Mouse (Mus musculus): ENCODE data around the gene Itgb5.

Gene Itgb5

DNA sequence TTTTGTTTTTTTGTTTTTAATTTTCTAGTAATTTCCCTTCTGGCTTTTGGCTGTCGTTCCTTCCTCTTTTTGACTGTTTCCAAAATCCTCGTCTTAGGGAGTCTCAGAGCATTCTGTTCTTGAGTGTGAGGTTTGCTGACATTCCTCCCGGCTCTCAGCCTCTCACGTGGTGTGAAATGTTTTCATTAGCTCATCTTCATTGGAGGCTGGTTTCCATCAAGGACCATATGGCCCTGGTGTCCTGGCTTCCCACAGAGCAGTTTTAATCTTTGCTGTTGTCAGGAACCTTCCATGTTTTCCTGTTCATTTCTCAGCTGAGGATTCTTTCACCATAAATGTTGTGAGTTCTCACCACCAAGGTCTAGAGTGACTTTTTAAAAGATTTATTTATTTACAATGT is 50.1 kb downstream of the Itgb5 start:
- no peak for DNase-seq

DNA sequence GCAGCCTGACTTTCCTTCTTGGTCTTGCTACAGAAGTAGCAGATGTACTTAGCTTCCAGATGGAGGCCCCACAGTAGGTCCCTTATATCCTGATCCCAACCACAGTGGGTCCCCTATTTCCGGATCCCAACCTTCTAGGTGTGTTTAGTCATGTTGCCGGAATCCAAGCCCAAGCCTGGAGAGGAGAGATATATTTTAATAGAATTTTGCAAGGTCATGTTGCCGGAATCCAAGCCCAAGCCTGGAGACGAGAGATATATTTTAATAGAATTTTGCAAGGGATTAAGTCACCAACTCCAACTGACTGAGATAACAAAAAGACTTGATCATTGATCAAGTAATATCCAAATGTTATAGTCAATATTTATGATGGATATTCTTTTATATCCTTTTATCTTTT is 51.3 kb downstream of the Itgb5 start:
- DNase-seq, result no peak

DNA sequence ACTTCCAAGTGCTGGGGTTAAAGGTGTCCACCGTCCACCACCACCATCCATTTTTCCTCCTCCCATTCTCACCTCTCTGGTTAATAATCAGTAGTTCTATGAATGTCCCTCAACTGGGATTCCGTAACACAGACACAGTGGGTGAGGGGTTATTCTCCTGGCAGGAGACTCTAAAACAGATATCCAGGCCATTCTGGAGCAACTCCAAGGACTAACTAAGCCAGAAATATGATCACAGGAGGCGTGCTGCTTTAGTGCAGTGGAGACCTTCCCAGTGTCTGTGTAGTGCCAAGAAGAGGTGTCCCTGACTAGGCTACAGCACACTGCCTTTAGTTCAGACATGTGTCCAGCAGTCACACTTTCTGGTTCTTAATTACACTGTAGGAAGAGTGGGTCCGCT is 53.1 kb downstream of the Itgb5 start:
- no peak for DNase-seq

DNA sequence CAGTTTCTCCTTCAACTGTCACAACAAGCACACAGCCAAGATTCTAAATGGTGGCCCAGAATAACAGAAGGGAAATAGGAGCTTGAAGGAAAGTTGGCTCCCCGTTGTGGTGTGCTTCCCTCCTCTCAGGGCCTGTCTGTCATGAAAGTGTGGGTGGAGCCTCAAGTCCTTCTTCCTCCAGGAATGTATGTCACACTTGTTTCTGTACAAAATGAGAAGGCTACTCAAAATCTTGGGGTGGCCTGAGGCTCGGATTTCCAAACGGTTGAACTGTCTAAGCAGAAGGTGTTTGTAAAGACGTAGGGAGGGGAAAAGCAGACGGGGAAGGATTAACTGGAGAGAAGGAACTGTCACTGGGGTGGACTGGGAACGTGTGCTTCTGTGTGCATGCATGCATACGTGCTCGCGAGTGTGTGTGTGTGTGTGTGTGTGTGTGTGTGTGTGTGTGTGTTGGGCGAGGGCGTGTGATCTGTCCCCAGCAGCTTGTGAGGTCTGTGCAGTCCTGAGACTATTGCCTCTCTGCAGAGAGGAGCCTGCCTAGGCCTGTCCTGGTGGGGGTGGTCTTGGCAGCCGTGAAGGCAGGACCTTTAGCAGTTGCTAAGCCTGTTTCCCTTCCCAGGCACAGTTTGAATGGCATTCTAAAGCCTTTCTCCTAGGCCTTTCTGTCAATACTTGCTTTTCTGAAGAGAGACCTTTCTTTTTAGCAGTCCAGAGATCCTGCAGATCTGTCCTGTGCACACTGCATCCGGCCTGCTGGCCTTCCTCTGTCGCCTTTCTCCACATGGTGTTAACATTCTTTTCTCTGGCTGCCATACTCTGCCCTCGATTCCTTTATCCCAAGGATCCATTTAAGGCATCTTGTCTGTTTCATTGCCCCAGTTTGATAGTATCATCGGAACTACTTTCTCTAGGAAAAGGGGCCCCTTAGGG is 53.8 kb downstream of the Itgb5 start:
- no peak for DNase-seq

DNA sequence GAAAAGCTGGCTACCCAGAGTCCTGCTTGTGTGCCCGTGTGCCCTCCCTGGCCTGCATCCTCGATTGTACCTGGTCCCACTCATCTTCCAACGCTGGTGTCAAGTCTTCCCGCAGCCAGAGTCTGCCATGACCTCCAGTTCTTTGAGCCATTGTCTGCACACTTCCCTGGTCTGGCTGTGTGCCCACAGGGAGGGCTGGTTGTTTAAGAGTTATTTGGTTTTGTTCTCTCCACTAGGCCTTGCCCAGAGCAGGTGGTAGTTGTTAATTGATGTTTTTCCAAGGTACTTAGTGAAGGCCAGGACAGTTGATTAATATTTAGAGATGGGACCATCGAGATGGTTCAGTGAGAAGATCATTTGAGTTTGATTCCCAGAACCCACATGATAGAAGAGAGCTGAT is 54.7 kb downstream of the Itgb5 start:
- DNase-seq, result no peak

GRCm38 (mm10) chr16:33885021-33885471 is 55.6 kb downstream of the Itgb5 start:
- DNase-seq, result peak; percentile 47

GRCm38 (mm10) chr16:33885671-33886328 is 56.3 kb downstream of the Itgb5 start:
- no peak for DNase-seq

DNA sequence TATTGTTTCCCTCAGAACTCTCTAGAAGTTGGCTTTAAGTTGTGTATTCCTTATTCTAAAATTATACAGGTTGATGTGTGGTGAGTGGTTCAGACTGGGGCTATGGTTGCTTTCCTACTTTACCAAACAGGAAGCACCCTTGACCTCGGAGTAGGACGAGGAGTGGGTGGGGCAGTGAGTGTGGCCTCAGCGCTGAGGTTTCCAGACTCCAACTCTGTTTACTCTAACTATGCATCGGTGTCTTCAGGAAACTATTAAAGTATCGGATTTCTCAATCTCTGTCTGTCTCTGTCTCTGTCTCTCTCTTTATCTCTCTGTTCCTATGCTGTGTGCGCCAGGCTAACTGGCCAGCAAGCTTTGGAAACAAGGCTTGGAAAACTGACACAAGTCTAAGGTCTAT is 57.2 kb downstream of the Itgb5 start:
- no peak for DNase-seq

DNA sequence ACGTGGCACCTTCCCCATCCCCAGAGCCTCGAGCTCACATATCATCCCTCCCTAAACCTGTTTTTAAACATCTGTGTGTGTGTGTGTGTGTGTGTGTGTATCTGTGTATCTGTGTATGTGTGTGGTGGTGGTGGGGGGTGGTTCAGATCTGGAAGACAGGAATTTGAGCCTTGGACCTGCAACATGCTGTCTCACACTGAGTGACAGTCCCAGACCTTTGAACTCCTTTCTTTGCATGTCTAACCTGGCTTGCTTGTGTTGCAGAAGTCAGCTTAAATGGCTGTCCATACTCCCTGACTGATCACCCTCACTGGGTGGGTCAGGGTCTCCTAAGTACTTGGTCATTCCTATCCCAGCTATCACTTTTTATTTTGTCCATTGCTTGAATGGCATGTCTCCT is 58.5 kb downstream of the Itgb5 start:
- DNase-seq, result no peak

DNA sequence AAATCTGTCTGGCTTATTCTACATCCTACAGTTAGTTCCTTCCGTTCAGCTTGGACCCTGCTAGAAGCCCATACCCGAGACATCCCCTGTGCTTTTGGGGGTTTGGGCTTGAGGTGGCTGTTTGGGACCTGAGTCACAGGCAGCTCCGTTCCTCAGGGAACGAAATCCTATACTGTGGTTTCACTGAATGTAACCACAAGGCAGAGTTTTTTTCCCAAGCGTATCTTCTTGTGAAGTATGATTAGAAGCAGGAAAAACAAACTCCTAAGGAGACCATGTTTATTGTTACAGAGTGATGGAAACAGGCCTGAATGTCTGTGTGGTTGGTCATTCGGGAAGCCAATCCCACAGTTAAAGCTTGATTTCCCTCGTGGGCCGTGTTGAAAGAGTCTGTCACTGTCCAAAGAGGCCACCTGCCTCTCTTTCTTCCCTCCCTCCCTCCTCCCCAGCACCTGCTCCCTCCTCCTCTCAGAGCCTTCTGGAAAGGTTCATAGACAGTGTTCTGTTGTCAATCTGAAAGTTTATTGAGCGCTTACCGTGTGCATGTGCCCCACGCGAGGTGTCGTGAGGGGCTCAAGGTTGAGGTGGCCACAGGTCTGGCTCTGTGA is 59.6 kb downstream of the Itgb5 start:
- DNase-seq, result no peak

DNA sequence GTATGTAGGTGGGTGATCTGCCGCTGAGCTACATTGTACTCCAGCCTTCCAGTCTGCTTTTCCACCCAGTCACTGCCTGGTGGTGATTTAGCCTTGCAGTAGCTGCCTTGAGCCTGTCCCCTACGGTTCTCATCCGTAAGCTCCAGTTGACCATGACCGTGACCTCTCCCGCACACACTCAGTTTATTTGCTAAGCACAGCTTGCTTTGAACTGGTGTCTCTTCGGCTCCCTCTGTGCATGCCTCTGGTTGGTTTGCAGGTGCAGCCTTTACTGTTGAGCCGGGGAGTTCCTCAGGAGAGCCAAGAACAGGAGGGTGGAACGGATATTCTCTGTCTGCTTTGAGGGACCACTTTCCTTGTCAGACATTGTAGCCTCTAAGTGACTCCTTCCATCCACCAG is 61.6 kb downstream of the Itgb5 start:
- peak; percentile 23 for DNase-seq

- DNase-seq, result no peak
These were observed 62.3 kb downstream of the Itgb5 start for GRCm38 (mm10) chr16:33891561-33892281.

GRCm38 (mm10) chr16:33892539-33892938 is 63.1 kb downstream of the Itgb5 start:
- DNase-seq, result no peak

GRCm38 (mm10) chr16:33893796-33894195 is 64.3 kb downstream of the Itgb5 start:
- no peak for DNase-seq

DNA sequence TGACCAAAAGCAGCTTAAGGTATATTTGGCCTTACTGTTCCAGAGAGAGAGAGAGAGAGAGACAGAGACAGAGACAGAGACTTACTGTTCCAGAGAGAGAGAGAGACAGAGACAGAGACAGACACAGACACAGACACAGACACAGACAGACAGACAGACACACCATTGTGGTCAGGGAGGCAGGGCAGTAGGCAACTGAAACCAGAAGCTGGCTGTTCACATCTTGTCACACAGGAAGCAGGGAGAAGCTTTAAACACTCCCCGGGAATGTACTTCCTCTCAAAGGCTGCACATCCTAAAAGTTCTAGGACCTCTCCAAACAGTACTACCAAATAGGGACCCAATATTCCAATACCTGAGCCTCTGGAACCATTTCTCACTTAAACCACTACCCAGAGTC is 65.0 kb downstream of the Itgb5 start:
- no peak for DNase-seq

DNA sequence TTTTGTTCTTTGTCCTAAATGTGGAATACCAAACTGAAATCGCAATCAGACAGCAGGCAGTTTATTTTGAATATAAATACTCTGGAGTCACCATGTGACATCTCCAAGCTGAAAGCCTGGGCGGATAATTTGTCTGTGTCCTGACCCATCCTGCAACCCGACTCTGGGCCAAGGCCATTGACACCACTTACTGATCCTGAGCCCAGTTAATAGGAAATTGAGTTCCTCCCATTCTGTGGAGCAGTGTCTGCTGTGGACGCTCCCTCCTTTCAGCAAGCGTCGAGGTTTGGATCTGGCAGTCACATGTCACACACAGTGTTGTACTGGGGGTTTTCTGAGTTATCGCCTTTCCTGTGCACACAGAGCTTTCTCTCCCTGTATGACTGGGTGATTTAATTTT is 66.2 kb downstream of the Itgb5 start:
- no peak for DNase-seq

DNA sequence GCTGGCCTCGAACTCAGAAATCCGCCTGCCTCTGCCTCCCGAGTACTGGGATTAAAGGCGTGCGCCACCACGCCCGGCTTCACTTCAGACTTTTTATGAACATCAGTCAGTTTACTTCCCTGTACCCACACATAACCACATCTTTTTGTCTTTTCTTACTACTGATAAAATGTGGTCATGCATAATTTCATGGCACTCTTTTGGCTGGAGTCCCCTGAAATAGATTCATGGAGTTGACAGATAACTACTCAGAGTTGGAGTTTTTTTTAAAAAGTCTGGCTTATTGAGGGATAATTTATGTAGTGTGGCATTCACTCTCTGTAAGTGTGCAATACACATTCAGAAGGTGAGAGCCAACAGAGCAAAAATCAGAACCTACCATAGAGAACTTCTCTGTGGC is 67.3 kb downstream of the Itgb5 start:
- DNase-seq, result no peak

- DNase-seq, result no peak
These were observed 74.4 kb downstream of the Itgb5 start for GRCm38 (mm10) chr16:33903664-33904441.

- no peak for DNase-seq
These were observed 75.1 kb downstream of the Itgb5 start for GRCm38 (mm10) chr16:33904553-33904952.

DNA sequence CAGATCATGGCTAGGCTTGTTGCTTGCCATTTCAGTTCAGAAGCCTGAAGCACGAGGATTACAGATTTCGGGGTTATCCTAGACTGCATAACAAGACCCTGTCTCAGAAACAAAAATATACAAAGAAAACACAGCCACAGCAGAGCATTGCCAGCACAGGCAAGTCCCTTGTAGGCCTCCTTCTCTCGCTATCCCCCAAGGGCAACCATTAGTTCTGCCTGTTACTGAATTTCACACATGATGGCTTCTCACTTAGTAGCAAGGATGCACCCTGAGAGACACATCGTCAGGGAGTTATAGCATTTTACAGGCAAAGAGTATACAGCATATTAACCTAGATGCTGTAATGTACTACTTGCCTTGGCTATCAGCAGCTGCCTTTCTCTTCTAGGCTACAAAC is 78.8 kb downstream of the Itgb5 start:
- no peak for DNase-seq

- DNase-seq, result no peak
These were observed 85.5 kb downstream of the Itgb5 start for GRCm38 (mm10) chr16:33914997-33915396.

Measured in thymus, postnatal 14 days (tissue).